ENCODE assay signal across 22 mouse cellular contexts in genomic region chr11:118260081-118260480, GRCm38 (mm10). TPM values are rescaled to one million over a fixed set of nuclear protein-coding genes. Genes with fewer than 3 reads are reported as not detected.
DNase-seq lines count a peak whose midpoint lies in the region; ATAC-seq lines count a peak whose summit lies in the region.
"Had no signal": no experiment of that assay in that cellular context is flagged by ENCODE, and none has a peak within 500 bp of the region (broad histone marks: within the 10 kb centered on the region; RNA-seq: fewer than 3 reads in every experiment).

No protein-coding gene starts in this region.

- DNase-seq in embryonic facial prominence, embryonic 10.5 days (ENCODE audit: low spot score), result no peak
- DNase-seq in CD4-positive helper T cell, adult 2 months (ENCODE audit: low read depth, low spot score), result peak; percentile 66
- DNase-seq in brain, adult 2 months (ENCODE audit: low read depth, low spot score), result peak; percentile 29
- DNase-seq in splenic B cell, adult 2 months (ENCODE audit: low read depth, low spot score), result peak; percentile 54
- DNase-seq in layer of hippocampus, adult 11-12 months (ENCODE audit: low spot score), result no peak
- no peak for DNase-seq in cerebellum, adult 8-10 months
- DNase-seq: cerebellum, adult 11-12 months; cerebellum, postnatal 25 days; gastrocnemius, postnatal 25 days; heart, adult 2 months; kidney, postnatal 36 days; layer of hippocampus, adult 9-11 months; liver, embryonic 13.5 days; right cerebral cortex, postnatal 25 days had no signal

- H3K4me1 ChIP-seq in embryonic facial prominence, embryonic 15.5 days, result peaks cover 4% of the 10 kb centered on the region; the same call in 1 of the 2 replicates
- H3K4me1 ChIP-seq in embryonic facial prominence, embryonic 10.5 days, result no peaks in the 10 kb centered on the region; the same call in 1 of the 2 replicates
- no peaks in the 10 kb centered on the region for H3K4me1 ChIP-seq in heart, embryonic 11.5 days (ENCODE audit: control insufficient read depth, insufficient read depth, low read length)
- H3K4me1 ChIP-seq: hindbrain, embryonic 10.5 days; liver, embryonic 13.5 days; midbrain, embryonic 10.5 days; neural tube, embryonic 15.5 days had no signal

- H3K36me3 ChIP-seq in embryonic facial prominence, embryonic 15.5 days, result peaks cover 91% of the 10 kb centered on the region
- H3K36me3 ChIP-seq in embryonic facial prominence, embryonic 10.5 days (replicated peaks), result peaks cover 92% of the 10 kb centered on the region
- no peaks in the 10 kb centered on the region; the same call in 1 of the 2 replicates for H3K36me3 ChIP-seq in splenic B cell, adult 2 months (ENCODE audit: control insufficient read depth, insufficient read depth, low read length, poor library complexity, severe bottlenecking)
- peaks cover 53% of the 10 kb centered on the region for H3K36me3 ChIP-seq in heart, embryonic 11.5 days (ENCODE audit: control insufficient read depth, insufficient read depth, low read length)

- no peak for ATAC-seq in embryonic facial prominence, embryonic 15.5 days (ENCODE audit: insufficient number of reproducible peaks, low FRiP score, low TSS enrichment, low read depth)
- no peak for ATAC-seq in heart, embryonic 11.5 days (replicated peaks; ENCODE audit: insufficient number of reproducible peaks, low FRiP score, low TSS enrichment)
- ATAC-seq: forebrain, embryonic 13.5 days had no signal

- H3K27ac ChIP-seq in embryonic facial prominence, embryonic 15.5 days (replicated peaks), result peak overlapping the region; percentile 39; the same call in 1 of the 2 replicates
- no peak overlapping the region for H3K27ac ChIP-seq in embryonic facial prominence, embryonic 10.5 days (replicated peaks)
- no peak overlapping the region for H3K27ac ChIP-seq in heart, embryonic 11.5 days (ENCODE audit: low read depth, low read length)
- H3K27ac ChIP-seq: forebrain, embryonic 13.5 days; heart, adult 2 months; hindbrain, embryonic 10.5 days; liver, embryonic 13.5 days; macrophage; midbrain, embryonic 10.5 days; neural tube, embryonic 15.5 days had no signal

- H3K4me3 ChIP-seq in embryonic facial prominence, embryonic 15.5 days (replicated peaks), result no peak overlapping the region
- no peak overlapping the region for H3K4me3 ChIP-seq in embryonic facial prominence, embryonic 10.5 days
- H3K4me3 ChIP-seq in heart, embryonic 11.5 days (ENCODE audit: low read depth, low read length), result no peak overlapping the region
- H3K4me3 ChIP-seq: erythroblast, embryonic 14.5 days; forebrain, embryonic 13.5 days; heart, adult 2 months; hindbrain, embryonic 10.5 days; liver, embryonic 13.5 days; midbrain, embryonic 10.5 days; neural tube, embryonic 15.5 days had no signal

- H3K4me2 ChIP-seq in embryonic facial prominence, embryonic 15.5 days (replicated peaks), result no peak overlapping the region
- no peak overlapping the region for H3K4me2 ChIP-seq in heart, embryonic 11.5 days
- H3K4me2 ChIP-seq: forebrain, embryonic 13.5 days; liver, embryonic 13.5 days; neural tube, embryonic 15.5 days had no signal

- no peaks in the 10 kb centered on the region for H3K27me3 ChIP-seq in embryonic facial prominence, embryonic 15.5 days
- no peaks in the 10 kb centered on the region for H3K27me3 ChIP-seq in embryonic facial prominence, embryonic 10.5 days (replicated peaks; ENCODE audit: low read depth, poor library complexity, severe bottlenecking)
- no peaks in the 10 kb centered on the region for H3K27me3 ChIP-seq in splenic B cell, adult 2 months (ENCODE audit: control insufficient read depth, insufficient read depth, low read length, poor library complexity, severe bottlenecking)
- H3K27me3 ChIP-seq in heart, embryonic 11.5 days (ENCODE audit: control insufficient read depth, insufficient read depth, low read length), result no peaks in the 10 kb centered on the region
- H3K27me3 ChIP-seq: forebrain, embryonic 13.5 days; liver, embryonic 13.5 days; neural tube, embryonic 15.5 days had no signal

- 78% methylated on average over 8 of the region's 8 CpGs for WGBS in embryonic facial prominence, embryonic 15.5 days
- WGBS in embryonic facial prominence, embryonic 10.5 days, result 95% methylated on average over 8 of the region's 8 CpGs
- WGBS in heart, embryonic 11.5 days (ENCODE audit: insufficient replicate concordance), result 84% methylated on average over 8 of the region's 8 CpGs

- H3K9ac ChIP-seq in embryonic facial prominence, embryonic 15.5 days, result no peak overlapping the region
- H3K9ac ChIP-seq in heart, embryonic 11.5 days (ENCODE audit: low read depth, low read length), result no peak overlapping the region
- H3K9ac ChIP-seq: forebrain, embryonic 13.5 days; liver, embryonic 13.5 days; neural tube, embryonic 15.5 days had no signal

- no peaks in the 10 kb centered on the region for H3K9me3 ChIP-seq in embryonic facial prominence, embryonic 15.5 days (replicated peaks)
- no peaks in the 10 kb centered on the region for H3K9me3 ChIP-seq in embryonic facial prominence, embryonic 10.5 days
- no peaks in the 10 kb centered on the region for H3K9me3 ChIP-seq in heart, embryonic 11.5 days (replicated peaks; ENCODE audit: control insufficient read depth, low read length)
- H3K9me3 ChIP-seq: forebrain, embryonic 13.5 days; liver, embryonic 13.5 days; midbrain, embryonic 10.5 days; neural tube, embryonic 15.5 days had no signal

RNA-seq across cellular contexts. Expression of gene Cyth1, which starts 11.7 kb away (rescaled TPM):
- polyA plus RNA-seq in embryonic facial prominence, embryonic 15.5 days (2015; fragmentation: Nextera tagmentation; extraction: Ambion mirVana), result 19.5 and 20.4 TPM in 2 replicates
- polyA plus RNA-seq in embryonic facial prominence, embryonic 10.5 days (2016; fragmentation: Nextera tagmentation; extraction: Ambion mirVana), result 15.5 and 15.8 TPM in 2 replicates
- 10.6 and 12.7 TPM in 2 replicates for polyA plus RNA-seq in heart, embryonic 11.5 days (2014; fragmentation: Nextera tagmentation; extraction: Ambion mirVana)

RNA-seq across cellular contexts. Expression of gene Usp36, which starts 30.0 kb away (rescaled TPM):
- 23.2 and 25.4 TPM in 2 replicates for polyA plus RNA-seq in embryonic facial prominence, embryonic 15.5 days (2015; fragmentation: Nextera tagmentation; extraction: Ambion mirVana)
- polyA plus RNA-seq in embryonic facial prominence, embryonic 10.5 days (2016; fragmentation: Nextera tagmentation; extraction: Ambion mirVana), result 24.1 and 24.2 TPM in 2 replicates
- polyA plus RNA-seq in heart, embryonic 11.5 days (2014; fragmentation: Nextera tagmentation; extraction: Ambion mirVana), result 10.7 and 11.1 TPM in 2 replicates

Comparison
In these comparisons a context has a peak if more than half of its experiments do, and no peak if none do; other contexts are left out.
1. DNase-seq: peak in CD4-positive helper T cell, adult 2 months (single experiment), brain, adult 2 months (single experiment) and splenic B cell, adult 2 months (single experiment); none in embryonic facial prominence, embryonic 10.5 days (single experiment), layer of hippocampus, adult 11-12 months (single experiment) and cerebellum, adult 8-10 months (single experiment).